Mouse (Mus musculus) lung, embryonic 16.5 days (tissue): ENCODE measurements around the gene Fam71f1. TPM values are rescaled to one million over a fixed set of nuclear protein-coding genes. Genes with fewer than 3 reads are reported as not detected.

Experiments
- ATAC-seq: fragments of 200-750 bp; cut with Nextera tagmentation; 2 replicates; pipeline ENCODE4 v1.8.0; 2017; ENCODE audit warnings: low read depth, mild to moderate bottlenecking, moderate library complexity
- H3K27ac ChIP-seq: fragments of 300-500 bp; sonication (generic); 2 replicates; pipeline ENCODE4 v1.5.1; 2014; ENCODE audit warnings: mild to moderate bottlenecking, control low read depth, low read length
- H3K27me3 ChIP-seq: fragments of 300-500 bp; sonication (generic); 2 replicates; pipeline ENCODE4 v1.6.1; 2014; ENCODE audit warnings: low read depth, low read length, mixed read lengths; ENCODE audit not compliant: control insufficient read depth, insufficient read depth
- H3K36me3 ChIP-seq: fragments of 300-500 bp; sonication (generic); 2 replicates; pipeline ENCODE4 v1.6.1; 2014; ENCODE audit warnings: low read length; ENCODE audit not compliant: control insufficient read depth, insufficient read depth
- H3K4me1 ChIP-seq: fragments of 300-500 bp; sonication (generic); replicated peaks from 2 replicates; pipeline ENCODE4 v1.6.1; 2014; ENCODE audit warnings: low read length, mixed read lengths; ENCODE audit not compliant: control insufficient read depth, insufficient read depth
- H3K4me2 ChIP-seq: fragments of 300-500 bp; sonication (generic); 2 replicates; pipeline ENCODE4 v1.6.1; 2014; ENCODE audit warnings: low read depth, low read length, control low read depth
- H3K4me3 ChIP-seq: fragments of 300-500 bp; sonication (generic); 2 replicates; pipeline ENCODE4 v1.5.1; 2014; ENCODE audit warnings: mild to moderate bottlenecking, low read length, control low read depth
- H3K9ac ChIP-seq: fragments of 300-500 bp; sonication (generic); 2 replicates; pipeline ENCODE4 v1.6.1; 2014; ENCODE audit warnings: low read length, control low read depth
- H3K9me3 ChIP-seq: fragments of 300-500 bp; sonication (generic); 2 replicates; pipeline ENCODE4 v1.6.1; 2016; ENCODE audit warnings: low read length; ENCODE audit not compliant: control insufficient read depth
- WGBS: fragments of 180-500 bp; shearing (Covaris S2); extraction: QIAGEN DNeasy Blood & Tissue Kit; methylation state at CpG from one replicate; pipeline ENCODE4 v1.1.7; 2014; 5-methylcytosine and 5-hydroxymethylcytosine counted together
- polyA plus RNA-seq: library from polyadenylated mRNA; unstranded; fragments of >200 nt; fragmentation: Nextera tagmentation; extraction: Ambion mirVana; gene quantifications from 2 replicates; pipeline ENCODE4 v1.2.1, GENCODE M21; 2015

Gene Fam71f1
- polyA plus RNA-seq, 1 experiment from 2014 or later = not detected

DNA sequence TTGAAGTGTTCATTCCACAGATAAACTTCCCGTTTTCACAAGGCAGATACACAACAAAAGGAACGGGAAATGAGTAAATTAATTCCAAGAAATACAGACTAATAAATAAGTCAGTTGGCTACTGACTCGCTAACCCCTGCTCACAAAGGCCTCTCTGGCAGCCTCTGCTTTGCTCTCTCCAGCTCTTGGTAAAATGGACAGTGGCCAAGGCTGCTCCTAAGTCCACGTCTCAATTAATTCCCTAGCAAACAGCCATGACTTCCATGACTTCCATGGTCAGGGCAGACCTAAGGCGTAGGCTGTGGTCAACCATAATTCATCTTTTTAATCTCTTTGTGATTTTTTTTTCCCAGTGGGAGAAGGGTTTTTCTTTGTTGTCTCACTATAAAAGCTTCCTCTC is 31.0 kb upstream of the Fam71f1 start:
- Histone ChIP-seq H3K36me3 (no peaks in the 10 kb centered on the region), H3K9ac (no peak overlapping the region), H3K9me3 (no peaks in the 10 kb centered on the region), H3K4me2 (no peak overlapping the region), H3K27ac (no peak overlapping the region), H3K4me1 (no peaks in the 10 kb centered on the region), H3K27me3 (no peaks in the 10 kb centered on the region), H3K4me3 (no peak overlapping the region)
- 68% methylated on average over 5 of the region's 5 CpGs for WGBS
- ATAC-seq = no peak

DNA sequence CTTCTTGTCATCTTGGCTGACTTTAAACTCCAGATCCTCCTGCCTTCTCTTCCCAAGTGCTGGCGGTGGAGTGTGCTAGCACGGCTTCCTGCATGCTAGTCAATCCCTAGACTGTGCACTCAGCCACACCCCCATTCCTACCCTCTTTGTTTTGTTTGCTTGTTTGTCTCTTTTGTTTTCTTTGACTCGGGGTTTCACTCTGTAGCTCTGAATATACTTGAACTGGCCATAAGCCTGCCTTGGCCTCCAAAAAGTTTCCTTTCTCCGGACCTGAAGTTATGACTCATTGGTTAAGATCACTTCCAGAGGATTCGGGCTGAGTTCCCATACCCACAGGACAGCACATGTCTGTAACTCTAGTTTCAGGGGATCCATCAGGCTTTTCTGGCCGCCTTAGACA is 30.3 kb upstream of the Fam71f1 start:
- no peaks in the 10 kb centered on the region for H3K36me3 ChIP-seq
- WGBS = 58% methylated on average over 6 of the region's 6 CpGs
- no peak overlapping the region for H3K27ac ChIP-seq
- no peak overlapping the region for H3K9ac ChIP-seq
- no peaks in the 10 kb centered on the region for H3K27me3 ChIP-seq
- ATAC-seq = no peak
- no peak overlapping the region for H3K4me2 ChIP-seq
- H3K4me3 ChIP-seq = no peak overlapping the region
- H3K4me1 ChIP-seq = no peaks in the 10 kb centered on the region
- H3K9me3 ChIP-seq = no peaks in the 10 kb centered on the region

DNA sequence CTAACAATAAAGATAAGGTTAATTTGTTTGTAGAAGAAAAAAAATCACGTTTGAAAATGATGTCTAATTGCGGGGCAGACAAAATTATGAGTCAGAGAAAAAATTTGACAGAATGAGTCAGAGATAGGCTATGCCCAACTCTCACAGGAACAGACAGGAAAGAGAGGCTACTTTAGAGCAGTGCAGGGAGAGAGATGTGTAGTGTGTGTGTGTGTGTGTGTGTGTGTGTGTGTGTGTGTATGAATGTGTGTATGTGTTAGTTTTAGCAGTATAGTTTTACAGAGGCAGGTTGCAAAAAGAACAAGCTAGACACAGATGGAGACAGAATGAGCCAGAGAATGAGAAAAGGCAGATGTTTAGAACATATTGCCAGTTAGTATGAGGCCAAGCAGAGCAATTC is 19.8 kb upstream of the Fam71f1 start:
- H3K27ac ChIP-seq = no peak overlapping the region
- 0 out of 2 replicates have a peak, but pooled peaks cover 2% of the 10 kb centered on the region for H3K9me3 ChIP-seq
- WGBS = 32% methylated on average over 2 of the region's 2 CpGs
- H3K36me3 ChIP-seq = no peaks in the 10 kb centered on the region
- H3K27me3 ChIP-seq = no peaks in the 10 kb centered on the region
- no peak for ATAC-seq
- no peak overlapping the region for H3K9ac ChIP-seq
- H3K4me1 ChIP-seq = no peaks in the 10 kb centered on the region
- H3K4me3 ChIP-seq = no peak overlapping the region
- H3K4me2 ChIP-seq = no peak overlapping the region

DNA sequence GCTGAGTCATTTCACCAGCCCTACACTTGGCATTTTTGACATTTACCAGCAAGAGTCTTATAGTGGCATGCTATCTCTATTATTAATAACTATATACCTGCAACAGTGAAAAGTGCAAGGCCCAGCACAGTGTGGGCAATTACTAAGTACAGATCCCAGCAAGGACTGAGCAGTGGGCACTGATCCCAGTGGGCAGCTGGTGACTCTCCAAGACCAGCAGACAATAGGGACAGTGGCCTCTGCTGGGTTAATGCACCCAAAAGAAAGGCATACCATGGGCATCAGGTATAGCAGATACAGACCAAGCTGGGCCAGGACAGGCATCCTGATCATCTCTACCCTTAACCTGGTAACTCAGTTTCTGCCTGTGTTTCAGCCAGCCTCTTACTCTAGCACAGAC is 15.7 kb upstream of the Fam71f1 start:
- 0 out of 2 replicates have a peak, but pooled peaks cover 4% of the 10 kb centered on the region for H3K9me3 ChIP-seq
- H3K27ac ChIP-seq = no peak overlapping the region
- no peak overlapping the region for H3K4me3 ChIP-seq
- H3K9ac ChIP-seq = no peak overlapping the region
- H3K27me3 ChIP-seq = no peaks in the 10 kb centered on the region
- no peaks in the 10 kb centered on the region for H3K4me1 ChIP-seq
- no peak overlapping the region for H3K4me2 ChIP-seq
- ATAC-seq = no peak
- no peaks in the 10 kb centered on the region for H3K36me3 ChIP-seq

DNA sequence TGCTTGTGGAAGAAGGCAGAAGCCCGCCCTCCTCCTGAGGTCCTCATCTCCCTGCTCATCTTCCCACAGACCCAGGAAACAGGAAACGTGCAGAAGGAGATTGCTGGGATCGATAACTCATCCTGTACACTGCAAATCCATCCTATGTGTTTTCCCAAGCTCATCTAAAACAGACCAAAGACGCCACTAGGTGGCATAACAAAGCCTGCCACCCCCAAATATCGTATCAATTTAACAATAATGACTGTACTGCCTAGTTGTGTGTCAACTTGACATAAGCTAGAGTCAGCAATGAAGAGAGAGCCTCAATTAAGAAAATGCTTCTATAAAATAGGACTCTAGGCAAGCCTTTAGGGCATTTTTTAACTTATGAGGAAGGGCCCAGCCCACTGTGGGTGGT is 15.2 kb upstream of the Fam71f1 start:
- 29% methylated on average over 5 of the region's 5 CpGs for WGBS
- ATAC-seq = no peak
- no peaks in the 10 kb centered on the region for H3K4me1 ChIP-seq
- H3K4me2 ChIP-seq = no peak overlapping the region
- no peaks in the 10 kb centered on the region for H3K27me3 ChIP-seq
- H3K9me3 ChIP-seq = 0 out of 2 replicates have a peak, but pooled peaks cover 4% of the 10 kb centered on the region
- no peak overlapping the region for H3K4me3 ChIP-seq
- H3K36me3 ChIP-seq = no peaks in the 10 kb centered on the region
- no peak overlapping the region for H3K9ac ChIP-seq
- H3K27ac ChIP-seq = no peak overlapping the region

DNA sequence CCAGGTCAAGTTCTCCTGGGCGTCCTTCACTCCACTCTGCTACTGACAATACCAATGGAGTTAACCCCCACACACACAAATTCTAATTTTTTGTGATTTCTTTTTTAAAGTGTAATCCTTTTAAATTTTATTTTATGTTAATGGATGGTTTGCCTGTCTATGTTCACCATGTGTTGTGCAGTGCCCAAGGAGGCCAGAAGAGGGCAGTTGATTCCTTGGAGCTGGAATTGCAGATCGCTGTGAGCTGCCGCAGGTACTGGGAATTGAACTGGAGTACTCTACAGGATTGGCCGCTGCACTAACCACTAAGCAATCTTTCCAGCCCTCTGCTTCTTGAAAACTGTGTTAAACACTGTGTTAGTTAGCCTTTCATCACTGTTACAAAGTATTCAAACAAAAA is 13.5 kb upstream of the Fam71f1 start:
- no peak for ATAC-seq
- 90% methylated on average over 4 of the region's 4 CpGs for WGBS
- no peak overlapping the region for H3K9ac ChIP-seq
- no peaks in the 10 kb centered on the region for H3K27me3 ChIP-seq
- H3K4me3 ChIP-seq = no peak overlapping the region
- H3K4me1 ChIP-seq = no peaks in the 10 kb centered on the region
- 0 out of 2 replicates have a peak, but pooled peaks cover 2% of the 10 kb centered on the region for H3K9me3 ChIP-seq
- H3K4me2 ChIP-seq = no peak overlapping the region
- H3K36me3 ChIP-seq = no peaks in the 10 kb centered on the region
- H3K27ac ChIP-seq = no peak overlapping the region

DNA sequence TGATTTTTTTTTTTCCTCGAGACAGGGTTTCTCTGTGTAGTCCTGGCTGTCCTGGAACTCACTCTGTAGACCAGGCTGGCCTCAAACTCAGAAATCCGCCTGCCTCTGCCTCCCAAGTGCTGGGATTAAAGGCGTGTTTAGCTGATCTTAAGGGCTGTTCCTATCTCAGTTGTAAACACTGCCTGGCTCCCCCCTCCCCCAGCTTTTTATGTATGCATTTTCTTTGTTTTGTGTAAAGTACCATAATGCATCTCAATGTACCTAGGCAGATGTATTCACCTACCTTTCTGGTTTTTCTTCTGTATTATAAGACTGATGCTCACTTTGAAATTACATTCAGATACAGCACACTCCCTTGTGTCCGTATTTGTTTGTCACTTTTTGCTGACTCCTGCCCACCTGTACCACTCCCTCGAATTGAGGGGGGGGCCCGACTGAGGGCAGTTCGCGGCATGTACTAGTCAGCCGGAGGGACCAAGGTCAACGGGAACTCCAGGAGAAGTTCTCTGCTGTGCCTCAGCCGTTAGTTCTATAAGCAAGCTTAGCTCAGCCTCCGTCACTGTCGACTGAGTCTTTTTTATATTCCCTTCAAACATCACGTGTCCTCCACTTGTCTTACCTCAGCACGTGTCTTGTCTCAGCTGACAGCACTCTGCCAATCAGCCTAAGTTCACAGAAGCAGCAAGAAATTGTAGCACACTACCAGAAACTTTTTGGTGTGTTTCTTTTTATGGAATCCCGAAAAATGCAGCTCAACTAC is 9.9 kb upstream of the Fam71f1 start:
- WGBS = 80% methylated on average over 16 of the region's 16 CpGs
- no peak for ATAC-seq
- H3K4me2 ChIP-seq = no peak overlapping the region

DNA sequence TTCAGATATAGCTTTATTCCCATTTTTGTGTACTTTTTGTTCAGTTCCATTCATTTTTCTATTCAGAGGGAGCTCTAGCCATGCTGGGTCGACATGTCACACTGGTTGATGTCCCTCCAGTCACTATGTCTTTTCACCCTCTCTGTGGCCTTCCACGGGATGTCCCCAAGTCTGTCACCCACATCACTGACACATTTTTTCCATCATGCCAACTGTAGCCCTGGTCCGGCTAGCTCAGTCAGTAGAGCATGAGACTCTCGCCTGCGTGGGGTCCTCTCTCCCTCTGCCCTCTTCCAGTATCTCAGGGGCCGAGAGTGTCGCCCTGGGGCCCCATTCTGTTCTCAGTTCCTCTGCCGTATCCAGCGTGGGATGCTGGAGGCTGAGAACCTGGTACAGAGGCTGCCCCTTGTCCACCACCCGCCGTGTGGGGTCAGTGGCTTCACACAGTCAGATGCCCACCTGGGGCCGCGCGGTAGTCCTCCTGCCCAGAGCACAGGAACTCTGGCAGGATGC is 5.2 kb upstream of the Fam71f1 start:
- Histone ChIP-seq H3K4me2 (no peak overlapping the region), H3K9ac (no peak overlapping the region), H3K27ac (no peak overlapping the region), H3K9me3 (no peaks in the 10 kb centered on the region), H3K4me3 (no peak overlapping the region), H3K4me1 (no peaks in the 10 kb centered on the region), H3K27me3 (no peaks in the 10 kb centered on the region), H3K36me3 (no peaks in the 10 kb centered on the region)
- WGBS = 62% methylated on average over 14 of the region's 14 CpGs
- no peak for ATAC-seq

More for the DNA sequence above, 9.9 kb upstream of the Fam71f1 start:
- Histone ChIP-seq H3K27me3 (no peaks in the 10 kb centered on the region), H3K4me3 (no peak overlapping the region), H3K9me3 (0 out of 2 replicates have a peak, but pooled peaks cover 2% of the 10 kb centered on the region), H3K27ac (no peak overlapping the region), H3K36me3 (no peaks in the 10 kb centered on the region), H3K9ac (no peak overlapping the region), H3K4me1 (no peaks in the 10 kb centered on the region)

DNA sequence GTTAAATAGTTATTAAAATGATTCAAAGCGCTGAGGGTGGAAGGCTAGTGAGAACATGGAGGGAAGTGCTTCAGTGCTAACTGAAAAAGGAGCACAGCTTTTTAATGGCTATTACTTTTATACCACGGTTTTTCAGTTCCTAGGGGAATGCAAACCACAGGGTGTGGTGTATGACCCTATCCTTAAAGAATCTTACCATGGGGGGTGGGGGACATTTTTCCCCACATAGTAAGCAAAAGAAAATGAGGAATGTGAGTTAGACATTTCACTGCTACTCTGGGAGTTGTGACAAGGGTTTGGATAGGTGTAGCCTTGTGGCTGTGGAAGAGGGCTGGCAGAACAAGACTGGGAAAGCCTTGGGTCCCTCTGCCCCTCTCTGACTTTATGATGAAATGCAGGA is 1.7 kb upstream of the Fam71f1 start:
- Histone ChIP-seq H3K27ac (no peak overlapping the region), H3K4me3 (no peak overlapping the region), H3K4me1 (no peaks in the 10 kb centered on the region), H3K9ac (no peak overlapping the region), H3K27me3 (no peaks in the 10 kb centered on the region), H3K9me3 (no peaks in the 10 kb centered on the region), H3K4me2 (no peak overlapping the region), H3K36me3 (no peaks in the 10 kb centered on the region)
- no peak for ATAC-seq
- WGBS = 65% methylated on average over 2 of the region's 2 CpGs
